Mouse (Mus musculus) olfactory bulb, adult 2 months (tissue): ENCODE data around the gene Syt9. TPM values are rescaled to one million over a fixed set of nuclear protein-coding genes. Genes with fewer than 3 reads are reported as not detected.
"Not testable (repeated sequence)": the region's sequence is repeated elsewhere in the genome, so short reads cannot be mapped to it uniquely, and the experiment has no call there.

Experiments used
- H3K27ac ChIP-seq: fragments of 200-500 bp; 2 replicates; pipeline ENCODE4 v1.5.1; 2012; ENCODE audit warnings: low read depth, low read length; ENCODE audit not compliant: insufficient read depth
- H3K4me1 ChIP-seq: fragments of 200-500 bp; 2 replicates; pipeline ENCODE4 v1.6.1; 2012; ENCODE audit warnings: low read length; ENCODE audit not compliant: control insufficient read depth, insufficient read depth
- H3K4me3 ChIP-seq: fragments of 200-500 bp; 2 replicates; pipeline ENCODE4 v1.5.1; 2012; ENCODE audit warnings: mild to moderate bottlenecking, low read depth, low read length, moderate library complexity; ENCODE audit not compliant: insufficient read depth
- CTCF ChIP-seq: fragments of 200-500 bp; IDR thresholded peaks from 2 replicates; pipeline ENCODE4 v1.5.1; 2012; ENCODE audit warnings: low read depth, mild to moderate bottlenecking, low read length, moderate library complexity; ENCODE audit not compliant: insufficient read depth
- POLR2A ChIP-seq: fragments of 200-500 bp; IDR thresholded peaks from 2 replicates; pipeline ENCODE4 v1.6.1; 2012; ENCODE audit warnings: mild to moderate bottlenecking, low read depth, low read length, moderate library complexity; ENCODE audit not compliant: insufficient read depth
- WGBS: fragments of 180-500 bp; shearing (Covaris S2); methylation state at CpG from one replicate; pipeline ENCODE4 v1.1.7; 2018; 5-methylcytosine and 5-hydroxymethylcytosine counted together
- polyA plus RNA-seq: library from polyadenylated mRNA; stranded (reverse); fragments of >200 nt; gene quantifications from 2 replicates; pipeline ENCODE4 v1.2.4, GENCODE M21; 2012; ENCODE audit warnings: low replicate concordance; ENCODE audit not compliant: missing spikeins, insufficient read depth, insufficient read length

Syt9 gene
- polyA plus RNA-seq, 1 experiment, result not detected

GRCm38 (mm10) chr7:107444579-107444978 is 74.1 kb downstream of the Syt9 start:
- Histone ChIP-seq H3K4me1 (no peaks in the 10 kb centered on the region), H3K4me3 (no peak overlapping the region), H3K27ac (no peak overlapping the region)
- TF ChIP-seq POLR2A (no peak), CTCF (no peak)

- Histone ChIP-seq H3K27ac (no peak overlapping the region), H3K4me1 (0 out of 2 replicates have a peak, but pooled peaks cover 2% of the 10 kb centered on the region), H3K4me3 (no peak overlapping the region)
- WGBS, result 86% methylated on average over 2 of the region's 2 CpGs
- TF ChIP-seq POLR2A, result no peak
- no peak for TF ChIP-seq CTCF
Observed at GRCm38 (mm10) chr7:107454660-107455059, 84.1 kb downstream of the Syt9 start.

- Histone ChIP-seq H3K4me3 (no peak overlapping the region), H3K27ac (no peak overlapping the region), H3K4me1 (0 out of 2 replicates have a peak, but pooled peaks cover 2% of the 10 kb centered on the region)
- TF ChIP-seq POLR2A, result no peak
- no peak for TF ChIP-seq CTCF
- WGBS, result 74% methylated on average over 5 of the region's 5 CpGs
Observed at GRCm38 (mm10) chr7:107455118-107455521, 84.6 kb downstream of the Syt9 start.

- WGBS, result 94% methylated on average over 4 of the region's 4 CpGs
- TF ChIP-seq CTCF (no peak), POLR2A (no peak)
- Histone ChIP-seq H3K4me3 (no peak overlapping the region), H3K27ac (no peak overlapping the region), H3K4me1 (no peaks in the 10 kb centered on the region)
Observed at GRCm38 (mm10) chr7:107461167-107461566, 90.6 kb downstream of the Syt9 start.

GRCm38 (mm10) chr7:107461699-107462440 is 91.3 kb downstream of the Syt9 start:
- no peak for TF ChIP-seq CTCF
- no peak for TF ChIP-seq POLR2A
- WGBS, result 77% methylated on average over 1 of the region's 1 CpGs
- Histone ChIP-seq H3K4me1 (no peaks in the 10 kb centered on the region), H3K27ac (no peak overlapping the region), H3K4me3 (no peak overlapping the region)

GRCm38 (mm10) chr7:107462962-107463361 is 92.4 kb downstream of the Syt9 start:
- Histone ChIP-seq H3K27ac (no peak overlapping the region), H3K4me1 (no peaks in the 10 kb centered on the region), H3K4me3 (no peak overlapping the region)
- WGBS, result 72% methylated on average over 3 of the region's 3 CpGs
- TF ChIP-seq CTCF (no peak), POLR2A (no peak)

GRCm38 (mm10) chr7:107465081-107465480 is 94.6 kb downstream of the Syt9 start:
- Histone ChIP-seq H3K27ac (no peak overlapping the region), H3K4me3 (no peak overlapping the region), H3K4me1 (no peaks in the 10 kb centered on the region)
- WGBS, result 78% methylated on average over 3 of the region's 3 CpGs
- no peak for TF ChIP-seq CTCF
- no peak for TF ChIP-seq POLR2A

GRCm38 (mm10) chr7:107478979-107479965 is 108.7 kb downstream of the Syt9 start:
- TF ChIP-seq CTCF, result no peak
- no peak for TF ChIP-seq POLR2A
- no peak overlapping the region for H3K4me3 ChIP-seq
- H3K4me1 ChIP-seq, result no peaks in the 10 kb centered on the region
- 63% methylated on average over 7 of the region's 7 CpGs for WGBS
- no peak overlapping the region for H3K27ac ChIP-seq

GRCm38 (mm10) chr7:107485709-107486108 is 115.2 kb downstream of the Syt9 start:
- not testable (repeated sequence) for H3K27ac ChIP-seq, H3K4me1 ChIP-seq
- WGBS, result 61% methylated on average over 2 of the region's 2 CpGs

More at GRCm38 (mm10) chr7:107485709-107486108, 115.2 kb downstream of the Syt9 start:
- not testable (repeated sequence) for H3K4me3 ChIP-seq
